Mouse (Mus musculus) testis, adult 2 months (tissue): ENCODE results near the gene Ddx6.

Experiments
- CTCF ChIP-seq: fragments of 200-500 bp; IDR thresholded peaks from 2 replicates; pipeline ENCODE4 v1.5.1; 2012; ENCODE audit warnings: low read depth, mild to moderate bottlenecking, inconsistent platforms, low read length, moderate library complexity; ENCODE audit not compliant: control insufficient read depth, insufficient read depth, insufficient replicate concordance
- POLR2A ChIP-seq: fragments of 200-500 bp; IDR thresholded peaks from 2 replicates; pipeline ENCODE4 v1.6.1; 2012; ENCODE audit warnings: low read depth, mild to moderate bottlenecking, inconsistent platforms, low read length, moderate library complexity; ENCODE audit not compliant: control insufficient read depth

DNA sequence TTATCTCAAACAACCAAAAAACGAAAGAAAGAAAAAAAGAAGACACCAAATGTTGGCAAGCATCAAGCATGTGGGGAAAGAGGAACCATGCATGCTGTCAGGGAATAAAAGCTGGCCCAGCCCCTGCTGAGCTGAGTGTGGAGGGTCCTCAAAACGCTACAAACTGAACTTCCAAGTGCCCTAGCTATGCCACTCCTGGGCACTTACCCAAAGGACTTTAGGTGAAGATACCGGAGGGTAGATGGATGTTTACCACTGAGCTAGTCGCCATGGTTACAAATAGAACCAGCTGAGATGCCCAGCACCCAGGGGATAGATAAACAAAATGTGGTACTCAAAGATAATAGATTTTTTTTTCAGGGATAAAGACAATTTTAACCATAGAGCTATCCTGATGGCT lies 43.1 kb upstream of the Ddx6 start, which contains the start of gene Cxcr5:
- TF ChIP-seq CTCF (no peak), POLR2A (no peak)
